Mouse (Mus musculus): ENCODE data around the gene 2810004N23Rik. TPM values are rescaled to one million over a fixed set of nuclear protein-coding genes. Genes with fewer than 3 reads are reported as not detected.
A peak's percentile ranks its signal among the peaks of the same experiment; 100 is the strongest.

Gene 2810004N23Rik
- polyA plus RNA-seq, 1 experiment from 2014 or later, result 42.1 TPM

DNA sequence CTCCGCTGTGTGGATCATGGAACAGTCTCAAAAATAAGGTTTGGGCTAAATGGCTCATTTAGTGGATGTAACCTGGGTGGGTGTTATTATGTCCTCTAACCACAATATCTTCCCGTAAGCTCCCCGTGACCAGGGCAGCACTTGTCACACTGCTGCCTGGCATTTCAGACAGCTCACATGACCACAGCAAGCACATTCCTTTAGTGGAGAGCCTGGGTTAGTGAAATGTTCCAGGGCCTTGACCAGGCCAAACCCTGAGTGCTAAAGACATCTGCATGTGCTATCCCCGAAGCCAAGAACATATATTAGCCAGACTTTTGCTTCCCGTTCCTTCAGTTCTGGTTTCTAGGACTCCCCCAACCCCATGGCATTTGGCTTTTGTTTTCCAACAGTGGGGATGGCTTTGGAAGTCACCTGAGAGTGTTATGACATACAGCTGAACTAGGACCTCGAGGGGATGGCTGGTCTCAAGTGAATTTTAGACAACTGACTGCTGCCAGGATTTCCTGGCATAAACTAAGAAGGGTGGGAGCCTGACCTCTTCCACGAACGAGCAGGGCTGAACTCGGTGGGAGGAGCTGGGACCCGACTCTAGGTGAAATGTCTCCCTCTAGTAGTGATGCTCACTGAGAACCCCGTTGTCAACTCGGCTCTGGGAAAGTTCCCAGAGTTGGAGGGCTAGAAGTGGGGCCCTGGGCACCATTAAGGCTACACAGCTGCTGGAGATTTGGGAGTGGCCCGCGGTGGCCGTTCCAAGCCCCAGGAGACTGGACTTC lies 29.3 kb downstream of the 2810004N23Rik start:
- H3K4me1 ChIP-seq (ENCODE audit: control insufficient read depth, insufficient read depth, low read length), result no peaks in the 10 kb centered on the region
- H3K27ac ChIP-seq (ENCODE audit: low read length), result no peak overlapping the region

DNA sequence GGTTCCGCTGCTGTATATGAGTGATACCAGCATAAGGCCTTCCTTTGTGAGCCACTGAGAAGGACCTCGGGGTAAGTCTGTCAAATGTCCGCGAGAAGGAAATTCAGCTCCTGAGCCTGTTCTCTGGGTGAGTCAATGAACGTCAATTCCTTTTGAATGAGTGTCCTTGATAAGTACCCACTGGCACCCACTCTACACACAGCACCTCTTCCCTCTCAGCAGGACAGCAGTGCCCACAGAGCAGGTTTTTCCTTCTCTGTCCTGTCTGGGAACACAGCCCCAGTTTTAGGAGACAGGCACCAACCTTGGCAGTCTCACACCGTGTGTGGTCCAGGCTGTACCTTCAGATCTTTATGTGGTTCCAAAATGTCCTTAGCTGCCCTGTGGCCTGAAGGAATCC lies 31.0 kb downstream of the 2810004N23Rik start:
- no peak overlapping the region for H3K9ac ChIP-seq (ENCODE audit: low read length)
- H3K36me3 ChIP-seq (ENCODE audit: control insufficient read depth, insufficient read depth, low read length), result no peaks in the 10 kb centered on the region
- H3K27me3 ChIP-seq (ENCODE audit: control insufficient read depth, insufficient read depth, low read length), result peaks cover 3% of the 10 kb centered on the region; the same call in 1 of the 2 replicates
- H3K4me3 ChIP-seq (replicated peaks; ENCODE audit: low read length), result no peak overlapping the region
- 73% methylated on average over 6 of the region's 6 CpGs for WGBS
- H3K27ac ChIP-seq (ENCODE audit: low read length), result no peak overlapping the region
- no peaks in the 10 kb centered on the region for H3K9me3 ChIP-seq (replicated peaks; ENCODE audit: control insufficient read depth, low read length)
- no peaks in the 10 kb centered on the region for H3K4me1 ChIP-seq (ENCODE audit: control insufficient read depth, insufficient read depth, low read length)
- ATAC-seq (ENCODE audit: insufficient read depth, low FRiP score), result no peak
- no peak overlapping the region for H3K4me2 ChIP-seq (ENCODE audit: low read depth, low read length)

More for the DNA sequence above, 29.3 kb downstream of the 2810004N23Rik start:
- H3K4me2 ChIP-seq (ENCODE audit: low read depth, low read length), result peak overlapping the region; percentile 37
- no peak overlapping the region for H3K9ac ChIP-seq (ENCODE audit: low read length)
- no peaks in the 10 kb centered on the region for H3K36me3 ChIP-seq (ENCODE audit: control insufficient read depth, insufficient read depth, low read length)
- H3K27me3 ChIP-seq (ENCODE audit: control insufficient read depth, insufficient read depth, low read length), result peaks cover 1% of the 10 kb centered on the region; the same call in 1 of the 2 replicates
- H3K9me3 ChIP-seq (replicated peaks; ENCODE audit: control insufficient read depth, low read length), result no peaks in the 10 kb centered on the region
- WGBS, result 28% methylated on average over 15 of the region's 15 CpGs
- ATAC-seq (ENCODE audit: insufficient read depth, low FRiP score), result no peak
- no peak overlapping the region for H3K4me3 ChIP-seq (replicated peaks; ENCODE audit: low read length)

DNA sequence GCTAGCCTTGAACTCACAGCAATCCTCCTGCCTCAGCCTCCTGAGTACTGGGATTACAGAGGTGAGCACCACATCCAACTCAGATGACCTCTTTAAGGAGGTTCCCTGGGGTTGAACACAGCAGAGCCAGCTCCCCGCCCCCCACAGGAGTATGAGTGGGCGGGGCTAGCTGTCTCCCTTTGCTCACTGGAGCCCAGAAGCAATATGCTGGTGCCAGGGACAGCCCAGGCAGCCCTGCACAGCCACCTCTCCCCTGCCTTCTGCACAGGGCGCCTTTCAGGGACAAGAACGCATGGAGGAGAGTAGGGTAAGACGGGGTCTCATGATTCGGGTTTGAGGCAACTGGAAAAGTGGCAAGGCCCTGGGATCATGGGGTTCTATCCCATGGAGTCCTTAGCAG lies 31.4 kb downstream of the 2810004N23Rik start:
- H3K9me3 ChIP-seq (replicated peaks; ENCODE audit: control insufficient read depth, low read length), result no peaks in the 10 kb centered on the region
- no peak for ATAC-seq (ENCODE audit: insufficient read depth, low FRiP score)
- 75% methylated on average over 6 of the region's 6 CpGs for WGBS

DNA sequence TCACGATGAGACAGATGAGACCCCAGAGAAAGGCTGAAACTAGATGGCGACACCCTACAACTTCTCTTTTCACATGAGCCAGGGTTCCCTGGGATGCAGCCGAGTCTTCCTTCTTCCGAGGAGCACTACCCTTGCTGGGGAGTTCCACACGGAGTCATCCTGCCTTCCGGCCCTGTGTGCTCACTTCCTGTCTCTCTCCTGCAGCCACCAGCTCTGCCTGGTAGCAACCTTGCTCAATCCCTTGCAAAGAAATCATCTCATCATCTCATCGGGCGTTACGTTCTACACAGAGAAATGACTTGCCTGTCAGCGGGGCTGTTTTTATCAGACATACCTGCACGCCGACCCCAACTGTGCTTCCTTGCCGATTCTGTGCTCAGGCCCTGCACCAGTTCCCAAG lies 32.9 kb downstream of the 2810004N23Rik start:
- Histone ChIP-seq H3K4me1 (ENCODE audit: control insufficient read depth, insufficient read depth, low read length) (no peaks in the 10 kb centered on the region), H3K27ac (ENCODE audit: low read length) (no peak overlapping the region), H3K27me3 (ENCODE audit: control insufficient read depth, insufficient read depth, low read length) (peaks cover 3% of the 10 kb centered on the region; the same call in 1 of the 2 replicates), H3K4me2 (ENCODE audit: low read depth, low read length) (no peak overlapping the region), H3K9ac (ENCODE audit: low read length) (no peak overlapping the region), H3K9me3 (replicated peaks; ENCODE audit: control insufficient read depth, low read length) (no peaks in the 10 kb centered on the region), H3K36me3 (ENCODE audit: control insufficient read depth, insufficient read depth, low read length) (no peaks in the 10 kb centered on the region), H3K4me3 (replicated peaks; ENCODE audit: low read length) (no peak overlapping the region)
- no peak for ATAC-seq (ENCODE audit: insufficient read depth, low FRiP score)
- 72% methylated on average over 13 of the region's 13 CpGs for WGBS

More for the DNA sequence above, 31.4 kb downstream of the 2810004N23Rik start:
- Histone ChIP-seq H3K36me3 (ENCODE audit: control insufficient read depth, insufficient read depth, low read length) (no peaks in the 10 kb centered on the region), H3K9ac (ENCODE audit: low read length) (no peak overlapping the region), H3K4me3 (replicated peaks; ENCODE audit: low read length) (no peak overlapping the region), H3K27me3 (ENCODE audit: control insufficient read depth, insufficient read depth, low read length) (peaks cover 3% of the 10 kb centered on the region; the same call in 1 of the 2 replicates), H3K4me1 (ENCODE audit: control insufficient read depth, insufficient read depth, low read length) (no peaks in the 10 kb centered on the region), H3K27ac (ENCODE audit: low read length) (no peak overlapping the region), H3K4me2 (ENCODE audit: low read depth, low read length) (no peak overlapping the region)

DNA sequence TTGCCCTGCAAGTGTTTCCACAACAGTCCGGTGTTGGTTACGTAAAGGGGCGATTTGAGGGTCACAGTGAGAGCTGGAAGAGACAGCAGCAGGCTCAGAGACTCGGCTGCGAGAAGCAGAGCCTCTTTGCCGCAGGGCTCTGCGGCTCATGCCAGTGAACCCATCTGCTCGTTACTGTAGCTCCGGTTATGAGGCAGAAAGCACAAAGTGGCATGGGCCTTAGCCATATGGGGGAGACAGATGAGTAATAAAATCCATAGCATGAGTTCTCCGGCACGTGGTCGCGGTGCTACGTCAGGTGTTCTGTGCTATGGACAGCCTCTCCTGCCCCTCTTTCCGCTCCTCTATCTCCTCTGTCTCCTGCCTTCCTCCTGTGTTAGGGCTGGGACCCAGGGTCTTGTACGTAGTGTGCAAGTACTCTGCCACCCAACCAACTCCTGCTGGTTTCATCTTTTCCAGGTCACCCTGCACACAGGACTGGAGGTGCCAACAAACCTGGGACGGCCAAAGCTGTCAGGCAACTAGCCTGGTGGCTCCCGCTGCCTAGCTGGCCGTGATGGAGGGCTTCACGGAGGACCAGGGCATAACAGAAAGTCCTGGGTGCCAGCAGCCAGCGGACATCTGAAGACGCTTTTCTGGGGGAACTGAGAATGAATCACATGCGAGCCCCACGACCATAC lies 34.2 kb downstream of the 2810004N23Rik start:
- no peak overlapping the region for H3K4me2 ChIP-seq (ENCODE audit: low read depth, low read length)
- H3K4me1 ChIP-seq (ENCODE audit: control insufficient read depth, insufficient read depth, low read length), result no peaks in the 10 kb centered on the region
- H3K36me3 ChIP-seq (ENCODE audit: control insufficient read depth, insufficient read depth, low read length), result no peaks in the 10 kb centered on the region
- H3K9ac ChIP-seq (ENCODE audit: low read length), result no peak overlapping the region
- no peaks in the 10 kb centered on the region for H3K9me3 ChIP-seq (replicated peaks; ENCODE audit: control insufficient read depth, low read length)
- ATAC-seq (ENCODE audit: insufficient read depth, low FRiP score), result no peak
- 82% methylated on average over 24 of the region's 24 CpGs for WGBS
- no peak overlapping the region for H3K4me3 ChIP-seq (replicated peaks; ENCODE audit: low read length)
- peaks cover 3% of the 10 kb centered on the region; the same call in 1 of the 2 replicates for H3K27me3 ChIP-seq (ENCODE audit: control insufficient read depth, insufficient read depth, low read length)
- no peak overlapping the region for H3K27ac ChIP-seq (ENCODE audit: low read length)

DNA sequence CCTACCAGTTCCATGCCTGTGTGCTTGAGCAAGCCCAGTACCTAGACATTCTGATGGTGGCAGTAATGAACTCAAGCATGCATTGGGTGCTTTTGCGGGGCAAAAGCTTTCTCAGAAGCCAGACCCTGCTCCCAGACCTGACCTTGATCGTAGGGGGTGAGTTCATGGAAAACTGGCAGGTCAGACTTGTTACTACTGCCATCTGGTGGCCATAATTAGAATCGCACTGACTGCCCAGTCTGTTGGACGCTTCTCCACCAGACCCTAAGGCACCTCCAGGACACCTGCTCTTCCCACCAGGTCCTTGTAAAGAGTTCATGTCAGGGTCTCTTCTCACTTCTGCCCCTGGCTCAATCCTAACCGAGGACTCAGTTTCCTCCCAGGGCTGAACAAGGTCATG lies 35.5 kb downstream of the 2810004N23Rik start:
- Histone ChIP-seq H3K9me3 (replicated peaks; ENCODE audit: control insufficient read depth, low read length) (no peaks in the 10 kb centered on the region), H3K4me3 (replicated peaks; ENCODE audit: low read length) (no peak overlapping the region), H3K4me2 (ENCODE audit: low read depth, low read length) (no peak overlapping the region), H3K36me3 (ENCODE audit: control insufficient read depth, insufficient read depth, low read length) (no peaks in the 10 kb centered on the region), H3K4me1 (ENCODE audit: control insufficient read depth, insufficient read depth, low read length) (no peaks in the 10 kb centered on the region), H3K9ac (ENCODE audit: low read length) (no peak overlapping the region), H3K27ac (ENCODE audit: low read length) (no peak overlapping the region), H3K27me3 (ENCODE audit: control insufficient read depth, insufficient read depth, low read length) (peaks cover 3% of the 10 kb centered on the region; the same call in 1 of the 2 replicates)
- 4% methylated on average over 5 of the region's 5 CpGs for WGBS
- no peak for ATAC-seq (ENCODE audit: insufficient read depth, low FRiP score)

DNA sequence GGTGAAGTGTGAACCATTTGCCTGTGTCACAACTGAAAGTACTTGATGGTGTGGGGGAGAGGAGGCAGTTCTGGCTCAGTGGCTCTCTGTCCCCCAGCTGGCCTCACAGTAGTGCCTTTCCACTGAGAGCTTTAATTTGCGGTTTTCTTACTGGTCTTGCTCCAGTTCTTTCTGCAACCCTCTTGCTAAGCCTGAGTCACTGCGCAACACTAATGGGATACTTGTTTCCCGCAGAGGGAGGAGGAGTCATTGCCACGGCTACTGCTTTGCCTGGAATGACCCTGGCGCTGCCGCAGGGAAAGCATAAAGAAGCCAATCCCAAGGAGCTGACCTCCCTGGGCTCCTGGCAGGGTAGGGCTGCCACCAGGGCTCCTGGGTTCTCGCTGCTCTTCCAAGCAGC lies 36.3 kb downstream of the 2810004N23Rik start:
- H3K27me3 ChIP-seq (ENCODE audit: control insufficient read depth, insufficient read depth, low read length), result peaks cover 3% of the 10 kb centered on the region; the same call in 1 of the 2 replicates
- no peak overlapping the region for H3K4me3 ChIP-seq (replicated peaks; ENCODE audit: low read length)
- H3K4me1 ChIP-seq (ENCODE audit: control insufficient read depth, insufficient read depth, low read length), result no peaks in the 10 kb centered on the region
- ATAC-seq (ENCODE audit: insufficient read depth, low FRiP score), result no peak
- no peak overlapping the region for H3K4me2 ChIP-seq (ENCODE audit: low read depth, low read length)
- no peak overlapping the region for H3K27ac ChIP-seq (ENCODE audit: low read length)
- H3K9ac ChIP-seq (ENCODE audit: low read length), result no peak overlapping the region
- H3K9me3 ChIP-seq (replicated peaks; ENCODE audit: control insufficient read depth, low read length), result no peaks in the 10 kb centered on the region
- H3K36me3 ChIP-seq (ENCODE audit: control insufficient read depth, insufficient read depth, low read length), result no peaks in the 10 kb centered on the region
- 32% methylated on average over 7 of the region's 7 CpGs for WGBS

DNA sequence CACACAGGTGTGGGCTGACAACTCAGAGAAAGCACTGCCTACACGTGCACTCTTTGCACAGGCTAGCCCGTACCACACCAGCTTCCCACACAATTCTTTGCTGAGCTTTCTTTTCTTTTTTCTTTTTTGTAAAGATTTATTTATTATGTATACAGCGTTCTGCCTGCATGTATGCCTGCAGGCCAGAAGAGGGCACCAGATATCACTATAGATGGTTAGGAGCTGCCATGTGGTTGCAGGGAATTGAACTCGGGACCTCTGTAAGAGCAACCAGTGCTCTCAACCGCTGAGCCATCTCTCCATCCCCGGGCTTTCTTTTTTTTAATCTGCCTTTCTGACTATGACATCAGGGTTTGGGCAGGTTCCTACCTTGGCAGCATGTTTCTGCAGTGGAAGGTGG lies 39.4 kb downstream of the 2810004N23Rik start:
- Histone ChIP-seq H3K27ac (ENCODE audit: low read length) (no peak overlapping the region), H3K9me3 (replicated peaks; ENCODE audit: control insufficient read depth, low read length) (no peaks in the 10 kb centered on the region), H3K4me1 (ENCODE audit: control insufficient read depth, insufficient read depth, low read length) (no peaks in the 10 kb centered on the region), H3K36me3 (ENCODE audit: control insufficient read depth, insufficient read depth, low read length) (no peaks in the 10 kb centered on the region), H3K9ac (ENCODE audit: low read length) (no peak overlapping the region), H3K4me3 (replicated peaks; ENCODE audit: low read length) (no peak overlapping the region), H3K27me3 (ENCODE audit: control insufficient read depth, insufficient read depth, low read length) (peaks cover under 1% of the 10 kb centered on the region; the same call in 1 of the 2 replicates), H3K4me2 (ENCODE audit: low read depth, low read length) (no peak overlapping the region)
- no peak for ATAC-seq (ENCODE audit: insufficient read depth, low FRiP score)
- 76% methylated on average over 6 of the region's 6 CpGs for WGBS

DNA sequence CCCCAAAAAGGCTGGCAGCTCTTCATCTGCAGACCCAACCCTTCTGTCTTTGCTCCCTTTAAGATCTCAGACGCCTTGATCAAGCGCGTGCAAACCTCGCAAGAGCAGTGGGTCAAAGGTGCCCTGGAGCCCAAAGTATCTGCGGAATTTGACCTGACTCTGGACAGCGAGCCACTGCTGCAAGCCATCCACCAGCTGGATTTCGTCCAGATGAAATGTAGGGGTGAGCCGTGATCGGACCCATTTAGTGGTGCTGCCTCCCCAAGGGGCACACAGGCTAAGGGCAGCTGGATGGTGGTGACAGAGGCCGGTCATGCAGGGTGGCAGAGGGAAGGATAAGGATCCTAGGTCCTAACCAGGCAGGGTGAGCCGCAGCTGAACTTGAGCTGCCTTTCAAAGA lies 42.8 kb downstream of the 2810004N23Rik start:
- no peaks in the 10 kb centered on the region for H3K27me3 ChIP-seq (ENCODE audit: control insufficient read depth, insufficient read depth, low read length)
- no peaks in the 10 kb centered on the region for H3K4me1 ChIP-seq (ENCODE audit: control insufficient read depth, insufficient read depth, low read length)
- H3K9me3 ChIP-seq (replicated peaks; ENCODE audit: control insufficient read depth, low read length), result peaks cover 7% of the 10 kb centered on the region; the same call in 1 of the 2 replicates
- H3K4me3 ChIP-seq (replicated peaks; ENCODE audit: low read length), result no peak overlapping the region
- 27% methylated on average over 11 of the region's 11 CpGs for WGBS
- no peak overlapping the region for H3K27ac ChIP-seq (ENCODE audit: low read length)
- no peak overlapping the region for H3K9ac ChIP-seq (ENCODE audit: low read length)
- no peaks in the 10 kb centered on the region for H3K36me3 ChIP-seq (ENCODE audit: control insufficient read depth, insufficient read depth, low read length)
- no peak for ATAC-seq (ENCODE audit: insufficient read depth, low FRiP score)
- no peak overlapping the region for H3K4me2 ChIP-seq (ENCODE audit: low read depth, low read length)
